Mouse (Mus musculus) liver, embryonic 16.5 days (tissue): Measurements from ENCODE around the gene Dpf3. TPM values are rescaled to one million over a fixed set of nuclear protein-coding genes. Genes with fewer than 3 reads are reported as not detected.

Source experiments
- ATAC-seq: fragments of 200-750 bp; cut with Nextera tagmentation; 2 replicates; pipeline ENCODE4 v1.8.0; 2017; ENCODE audit warnings: low read depth, mild to moderate bottlenecking, moderate number of reproducible peaks, moderate library complexity
- H3K27ac ChIP-seq: fragments of 300-500 bp; sonication (generic); 2 replicates; pipeline ENCODE4 v1.5.1; 2014; ENCODE audit warnings: mild to moderate bottlenecking, low read length
- H3K27me3 ChIP-seq: fragments of 300-500 bp; sonication (generic); 2 replicates; pipeline ENCODE4 v1.6.1; 2014; ENCODE audit warnings: low read depth, low read length, mixed read lengths; ENCODE audit not compliant: control insufficient read depth, insufficient read depth
- H3K36me3 ChIP-seq: fragments of 300-500 bp; sonication (generic); 2 replicates; pipeline ENCODE4 v1.6.1; 2014; ENCODE audit warnings: mild to moderate bottlenecking; ENCODE audit not compliant: control insufficient read depth, insufficient read depth
- H3K4me1 ChIP-seq: fragments of 300-500 bp; sonication (generic); 2 replicates; pipeline ENCODE4 v1.6.1; 2014; ENCODE audit warnings: low read depth, low read length, mixed read lengths; ENCODE audit not compliant: control insufficient read depth
- H3K4me2 ChIP-seq: fragments of 300-500 bp; sonication (generic); 2 replicates; pipeline ENCODE4 v1.6.1; 2014; ENCODE audit warnings: low read depth, low read length, mixed read lengths
- H3K4me3 ChIP-seq: fragments of 300-500 bp; sonication (generic); 2 replicates; pipeline ENCODE4 v1.5.1; 2014; ENCODE audit warnings: low read depth, mild to moderate bottlenecking, low read length
- H3K9ac ChIP-seq: fragments of 300-500 bp; sonication (generic); 2 replicates; pipeline ENCODE4 v1.6.1; 2014; ENCODE audit warnings: low read depth, low read length
- H3K9me3 ChIP-seq: fragments of 300-500 bp; sonication (generic); replicated peaks from 2 replicates; pipeline ENCODE4 v1.6.1; 2016; ENCODE audit warnings: low read length; ENCODE audit not compliant: control insufficient read depth
- WGBS: fragments of 180-500 bp; shearing (Covaris S2); extraction: QIAGEN DNeasy Blood & Tissue Kit; methylation state at CpG from one replicate; pipeline ENCODE4 v1.1.7; 2014; ENCODE audit not compliant: insufficient replicate concordance; 5-methylcytosine and 5-hydroxymethylcytosine counted together
- polyA plus RNA-seq: library from polyadenylated mRNA; unstranded; fragments of >200 nt; fragmentation: Nextera tagmentation; extraction: Ambion mirVana; gene quantifications from 2 replicates; pipeline ENCODE4 v1.2.1, GENCODE M21; 2015

The Dpf3 gene
- polyA plus RNA-seq, 1 experiment from 2014 or later: 7.1 TPM

DNA sequence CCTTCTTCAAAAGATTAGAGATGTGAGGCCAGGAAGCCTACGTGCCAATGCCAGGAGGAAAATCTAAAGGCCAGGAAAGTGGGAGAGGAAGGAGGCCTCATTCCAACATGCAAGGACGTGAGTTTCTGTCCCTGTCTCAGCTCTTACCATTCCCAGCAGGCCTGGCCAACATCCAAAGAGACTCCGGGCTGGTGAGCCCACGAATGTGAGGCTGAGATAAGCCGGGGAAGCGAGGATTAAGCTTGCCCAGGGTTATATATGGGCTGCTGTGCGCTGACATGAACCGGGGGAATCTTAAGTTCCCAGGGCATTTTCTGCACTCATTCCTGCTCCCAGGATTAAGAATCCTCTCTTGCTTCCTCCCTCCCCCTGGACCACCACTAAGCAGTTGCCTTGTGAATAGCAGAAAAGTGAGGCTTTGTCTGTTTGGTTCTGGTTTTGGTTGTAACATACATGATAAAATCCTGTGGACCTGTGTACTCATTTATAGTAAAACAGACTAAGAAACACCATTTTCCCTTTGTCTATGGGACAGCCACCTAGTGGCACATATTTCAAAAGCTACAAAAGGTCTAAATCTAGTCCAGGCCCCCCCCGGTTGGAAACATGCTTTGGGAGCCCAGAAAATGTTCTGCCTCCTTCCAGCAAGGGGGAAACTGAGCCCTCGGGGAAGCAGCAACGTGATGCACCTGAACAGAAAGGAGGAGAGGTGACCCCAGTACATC, 62.6 kb downstream of the Dpf3 start:
- peak overlapping the region; percentile 2; the same call in 1 of the 2 replicates for H3K9ac ChIP-seq
- H3K4me3 ChIP-seq: peak overlapping the region; percentile 31
- H3K4me1 ChIP-seq: peaks cover 44% of the 10 kb centered on the region
- no peaks in the 10 kb centered on the region; the same call in 1 of the 2 replicates for H3K9me3 ChIP-seq
- ATAC-seq: peak; percentile 71
- H3K4me2 ChIP-seq: peak overlapping the region; percentile 47
- H3K27ac ChIP-seq: peak overlapping the region; percentile 63
- no peaks in the 10 kb centered on the region for H3K36me3 ChIP-seq
- H3K27me3 ChIP-seq: no peaks in the 10 kb centered on the region
- WGBS: 34% methylated on average over 11 of the region's 11 CpGs

DNA sequence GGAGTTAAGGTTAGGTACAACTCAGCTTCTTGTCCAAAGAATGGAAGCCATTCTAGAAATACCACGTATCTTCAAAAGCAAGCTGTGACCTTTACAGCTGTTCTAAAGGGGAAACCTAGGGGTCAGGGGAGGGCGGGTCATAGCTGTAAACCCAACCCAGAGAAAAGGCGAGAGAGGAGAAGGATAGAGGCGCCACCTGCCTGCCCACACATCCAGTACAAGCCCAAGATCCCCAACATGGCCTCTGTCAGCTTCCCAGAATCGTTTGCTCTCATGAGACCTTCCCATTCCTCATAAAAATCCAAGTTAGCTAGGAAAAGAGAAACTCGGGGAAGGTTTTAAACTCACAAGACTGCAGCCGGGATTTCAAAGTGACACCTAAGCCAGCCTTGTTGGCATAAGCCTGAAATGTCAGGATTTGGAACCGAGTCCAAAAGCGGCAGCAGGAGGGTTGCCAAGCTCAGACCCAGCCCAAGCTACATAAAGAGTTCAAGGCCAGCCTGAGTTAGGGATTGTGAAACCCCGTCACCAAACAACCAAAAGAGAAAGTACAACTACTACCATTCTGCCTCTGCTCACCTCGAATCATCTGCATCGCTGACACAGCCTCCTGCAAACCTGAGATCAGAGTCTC, 63.3 kb downstream of the Dpf3 start:
- peaks cover 44% of the 10 kb centered on the region for H3K4me1 ChIP-seq
- no peaks in the 10 kb centered on the region for H3K27me3 ChIP-seq
- peak overlapping the region; percentile 31 for H3K4me3 ChIP-seq
- H3K36me3 ChIP-seq: no peaks in the 10 kb centered on the region
- peak overlapping the region; percentile 65 for H3K27ac ChIP-seq
- H3K4me2 ChIP-seq: peak overlapping the region; percentile 47
- ATAC-seq: peak; percentile 47
- H3K9ac ChIP-seq: no peak overlapping the region; the same call in 1 of the 2 replicates
- 50% methylated on average over 12 of the region's 12 CpGs for WGBS
- H3K9me3 ChIP-seq: no peaks in the 10 kb centered on the region; the same call in 1 of the 2 replicates

DNA sequence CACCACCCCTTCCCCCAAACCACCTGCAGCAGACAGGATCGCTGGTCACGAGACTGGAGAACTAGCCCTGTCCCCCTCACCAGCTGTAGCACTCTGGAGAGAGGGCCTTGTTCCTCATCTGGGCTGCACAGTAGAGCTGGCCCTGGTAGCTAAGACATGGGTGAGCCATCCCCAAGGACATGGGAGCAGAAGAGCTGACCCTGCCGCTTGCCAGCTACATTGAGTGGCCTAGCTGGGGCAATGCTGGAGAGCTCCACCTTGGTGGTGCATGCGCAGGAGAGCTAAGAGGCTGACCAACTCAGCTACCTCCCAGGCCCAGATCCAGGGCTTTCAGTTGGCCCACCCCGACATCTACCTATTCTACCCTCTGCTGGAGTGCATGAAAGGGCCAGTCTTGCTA, 67.2 kb downstream of the Dpf3 start:
- 74% methylated on average over 5 of the region's 5 CpGs for WGBS
- H3K9me3 ChIP-seq: no peaks in the 10 kb centered on the region; the same call in 1 of the 2 replicates
- H3K4me3 ChIP-seq: no peak overlapping the region
- H3K9ac ChIP-seq: no peak overlapping the region
- H3K27me3 ChIP-seq: no peaks in the 10 kb centered on the region
- peaks cover 14% of the 10 kb centered on the region for H3K4me1 ChIP-seq
- H3K36me3 ChIP-seq: no peaks in the 10 kb centered on the region
- no peak overlapping the region for H3K27ac ChIP-seq
- ATAC-seq: no peak
- H3K4me2 ChIP-seq: no peak overlapping the region

DNA sequence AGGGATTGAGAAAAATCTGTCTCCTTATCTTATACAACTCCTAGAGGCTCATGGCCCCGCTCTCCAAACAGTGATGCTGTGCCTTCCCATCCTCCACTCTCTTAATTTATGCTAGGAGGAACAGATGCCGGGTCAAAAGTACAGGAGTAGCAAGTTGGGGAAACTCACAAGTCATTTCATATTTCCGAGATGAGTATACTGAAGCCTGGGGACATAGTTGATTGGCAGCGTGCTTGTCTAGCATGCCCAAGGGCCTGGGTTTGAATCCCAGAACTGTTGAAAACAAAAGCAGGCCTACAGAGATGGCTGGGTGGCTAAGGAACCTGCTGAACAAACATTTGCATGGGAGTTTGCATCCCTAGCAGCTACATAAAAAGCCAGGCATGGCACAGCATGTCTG, 72.3 kb downstream of the Dpf3 start:
- 63% methylated on average over 4 of the region's 4 CpGs for WGBS
- Histone ChIP-seq H3K27me3 (no peaks in the 10 kb centered on the region), H3K9me3 (no peaks in the 10 kb centered on the region), H3K36me3 (no peaks in the 10 kb centered on the region), H3K4me2 (no peak overlapping the region), H3K27ac (no peak overlapping the region), H3K4me3 (no peak overlapping the region), H3K4me1 (no peaks in the 10 kb centered on the region), H3K9ac (no peak overlapping the region)
- no peak for ATAC-seq

DNA sequence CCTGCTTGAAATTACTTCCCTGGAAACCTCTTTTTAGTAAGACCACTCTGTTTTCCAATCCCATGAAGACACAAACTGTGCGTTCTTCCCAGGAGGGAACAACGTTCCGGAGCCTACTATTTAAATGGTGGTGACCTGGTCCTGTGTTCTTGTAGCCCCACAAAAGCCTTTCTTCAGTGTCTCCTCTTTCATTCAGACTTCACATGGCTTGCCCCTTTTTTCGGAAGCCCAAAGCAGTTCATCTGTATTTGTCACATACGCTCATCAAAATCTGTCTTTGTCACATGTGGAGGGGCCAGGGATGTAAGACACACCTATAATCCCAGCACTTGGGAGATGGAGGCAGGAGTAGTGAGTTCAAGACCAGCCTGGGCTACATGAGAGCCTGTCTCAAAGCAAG, 73.8 kb downstream of the Dpf3 start:
- no peaks in the 10 kb centered on the region for H3K27me3 ChIP-seq
- 80% methylated on average over 5 of the region's 5 CpGs for WGBS
- H3K4me3 ChIP-seq: no peak overlapping the region
- no peaks in the 10 kb centered on the region for H3K9me3 ChIP-seq
- H3K9ac ChIP-seq: no peak overlapping the region
- no peaks in the 10 kb centered on the region for H3K36me3 ChIP-seq
- H3K4me2 ChIP-seq: no peak overlapping the region
- H3K4me1 ChIP-seq: no peaks in the 10 kb centered on the region
- ATAC-seq: no peak
- no peak overlapping the region for H3K27ac ChIP-seq

DNA sequence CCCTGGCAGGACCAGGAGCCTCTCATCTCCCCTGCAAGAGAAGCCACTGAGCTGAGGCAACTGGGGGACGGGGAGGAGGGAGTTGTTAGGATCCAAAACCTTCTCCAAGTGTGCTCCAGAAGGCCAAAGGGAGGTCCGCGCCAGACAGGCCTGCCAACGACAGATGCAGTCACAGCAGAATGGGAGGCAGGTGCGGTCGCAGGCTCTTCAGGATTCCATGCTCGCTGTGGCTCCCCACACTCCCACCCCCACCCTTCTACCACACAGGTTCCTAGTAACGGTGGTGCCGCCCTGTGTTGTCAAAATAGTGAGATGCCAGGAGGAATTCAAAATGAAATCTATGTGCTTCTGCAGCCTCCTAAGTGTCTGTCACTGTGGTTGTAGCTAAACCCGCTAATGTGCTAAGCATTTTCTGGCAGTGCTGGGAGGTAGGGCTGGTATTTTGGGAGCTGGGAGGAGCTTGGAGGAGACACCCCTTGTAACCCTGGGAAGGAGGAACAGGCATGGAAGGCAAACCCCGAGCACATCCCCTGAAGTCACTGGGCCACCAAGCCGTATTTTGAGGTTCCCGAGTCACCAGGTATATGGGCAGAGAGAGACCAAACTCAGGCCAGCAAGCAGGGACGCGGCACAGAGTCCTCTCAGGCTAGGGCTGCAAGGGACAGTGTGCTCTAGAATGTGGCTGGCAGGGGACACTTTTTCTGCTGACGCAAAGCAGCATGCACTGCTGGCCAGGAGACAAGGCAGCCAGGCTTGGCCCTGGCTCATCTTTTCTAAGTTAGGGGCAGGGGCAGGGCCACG, 75.6 kb downstream of the Dpf3 start:
- WGBS: 59% methylated on average over 17 of the region's 17 CpGs

DNA sequence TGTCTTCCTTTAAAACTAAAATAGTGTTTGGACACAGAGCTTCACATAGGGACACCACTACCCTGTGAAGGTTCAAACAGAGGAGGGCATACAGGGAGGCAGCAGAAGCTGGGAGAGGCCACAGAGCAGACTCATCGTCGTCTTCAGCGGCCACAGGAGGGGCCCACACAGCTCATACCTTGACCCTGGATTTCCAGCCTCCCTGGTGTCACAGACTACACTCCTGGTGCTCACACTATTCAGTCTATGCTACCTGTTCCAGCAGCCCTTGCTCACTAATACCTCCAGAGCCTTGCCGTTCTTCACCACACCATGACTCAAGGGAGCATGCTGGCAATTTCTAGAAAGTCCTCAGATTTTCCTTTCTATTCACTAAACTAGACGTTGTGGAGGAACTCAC, 76.5 kb downstream of the Dpf3 start:
- Histone ChIP-seq H3K9me3 (no peaks in the 10 kb centered on the region), H3K27ac (no peak overlapping the region), H3K36me3 (no peaks in the 10 kb centered on the region), H3K9ac (no peak overlapping the region), H3K4me2 (no peak overlapping the region), H3K27me3 (no peaks in the 10 kb centered on the region), H3K4me3 (no peak overlapping the region), H3K4me1 (no peaks in the 10 kb centered on the region)
- no peak for ATAC-seq
- WGBS: 58% methylated on average over 5 of the region's 5 CpGs

More for the DNA sequence above, 75.6 kb downstream of the Dpf3 start:
- no peaks in the 10 kb centered on the region for H3K4me1 ChIP-seq
- no peaks in the 10 kb centered on the region for H3K27me3 ChIP-seq
- H3K4me2 ChIP-seq: no peak overlapping the region
- H3K4me3 ChIP-seq: no peak overlapping the region
- H3K36me3 ChIP-seq: no peaks in the 10 kb centered on the region
- H3K9me3 ChIP-seq: no peaks in the 10 kb centered on the region
- no peak overlapping the region for H3K27ac ChIP-seq
- H3K9ac ChIP-seq: no peak overlapping the region
- no peak for ATAC-seq

DNA sequence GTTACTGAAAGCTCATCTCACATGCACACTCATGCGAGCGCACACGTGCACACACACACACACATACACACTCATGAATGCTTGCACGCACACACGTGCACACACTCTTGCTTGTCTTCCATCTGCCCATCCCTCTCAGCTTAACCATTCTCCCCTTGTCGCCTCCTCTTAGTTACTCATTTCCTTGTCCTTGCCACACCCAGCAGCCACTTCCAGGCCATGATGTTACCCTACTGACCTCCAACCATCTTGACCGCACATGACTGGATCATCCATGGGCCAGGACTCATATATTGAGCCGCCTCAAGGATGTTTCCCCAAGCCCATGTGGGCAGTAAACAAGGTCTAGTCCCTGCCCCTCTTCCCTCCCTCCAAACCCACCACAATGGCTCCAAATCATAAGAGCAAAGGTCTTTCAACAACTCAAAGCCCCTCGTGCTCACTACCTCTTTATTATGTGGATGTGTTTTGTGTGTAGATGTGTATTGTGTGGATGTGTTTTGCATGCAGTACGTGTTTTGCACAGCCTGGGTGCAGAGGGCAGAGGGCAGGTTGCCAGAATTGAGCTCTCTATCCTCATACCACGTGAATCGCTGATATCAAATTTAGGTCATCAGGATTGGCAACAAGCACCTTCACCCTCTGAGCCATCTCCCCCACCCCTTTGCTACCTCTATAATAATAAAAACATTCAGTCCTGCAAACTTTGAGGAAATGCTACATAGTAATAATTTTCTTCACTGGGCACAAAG, 82.0 kb downstream of the Dpf3 start:
- no peak overlapping the region for H3K4me3 ChIP-seq
- no peak overlapping the region for H3K27ac ChIP-seq
- no peak for ATAC-seq
- H3K4me2 ChIP-seq: no peak overlapping the region
- H3K27me3 ChIP-seq: no peaks in the 10 kb centered on the region
- H3K9me3 ChIP-seq: no peaks in the 10 kb centered on the region
- 71% methylated on average over 12 of the region's 12 CpGs for WGBS
- no peak overlapping the region for H3K9ac ChIP-seq
- H3K4me1 ChIP-seq: no peaks in the 10 kb centered on the region; the same call in 1 of the 2 replicates
- no peaks in the 10 kb centered on the region for H3K36me3 ChIP-seq
